Mouse (Mus musculus) spleen, adult 2 months (tissue): ENCODE measurements around the gene Bola3. TPM values are rescaled to one million over a fixed set of nuclear protein-coding genes. Genes with fewer than 3 reads are reported as not detected.

ENCODE experiments used
- DNase-seq, 2 experiments: peaks; one replicate each; pipeline versions ENCODE4 v3.0.0 to v3.0.0-alpha.2; 2012 to 2021; ENCODE audit warnings: low spot score in 2 of 2, low read depth in 1 of 2
- H3K27ac ChIP-seq: fragments of 200-500 bp; 2 replicates; pipeline ENCODE4 v1.5.1; 2012; ENCODE audit warnings: low read length, inconsistent platforms; ENCODE audit not compliant: insufficient read depth
- H3K27me3 ChIP-seq: fragments of 200-500 bp; 2 replicates; pipeline ENCODE4 v1.6.1; 2012; ENCODE audit warnings: mild to moderate bottlenecking, moderate library complexity, low read length, inconsistent platforms; ENCODE audit not compliant: control insufficient read depth, insufficient read depth
- H3K36me3 ChIP-seq: fragments of 200-500 bp; 2 replicates; pipeline ENCODE4 v1.6.1; 2012; ENCODE audit warnings: mild to moderate bottlenecking, low read length, inconsistent platforms; ENCODE audit not compliant: control insufficient read depth, insufficient read depth
- H3K4me1 ChIP-seq: fragments of 200-500 bp; 2 replicates; pipeline ENCODE4 v1.6.1; 2011; ENCODE audit warnings: inconsistent platforms; ENCODE audit not compliant: control insufficient read depth, insufficient read depth, insufficient read length
- H3K4me3 ChIP-seq: fragments of 200-500 bp; 2 replicates; pipeline ENCODE4 v1.5.1; 2011; ENCODE audit warnings: mild to moderate bottlenecking, inconsistent platforms; ENCODE audit not compliant: insufficient read depth, insufficient read length; ENCODE audit errors: extremely low read depth
- CTCF ChIP-seq: fragments of 200-500 bp; IDR thresholded peaks from 2 replicates; pipeline ENCODE4 v1.5.1; 2011; ENCODE audit warnings: mild to moderate bottlenecking, inconsistent platforms; ENCODE audit not compliant: insufficient read depth, insufficient read length, insufficient replicate concordance; ENCODE audit errors: extremely low read depth
- POLR2A ChIP-seq: fragments of 200-500 bp; IDR thresholded peaks from 2 replicates; pipeline ENCODE4 v1.6.1; 2011; ENCODE audit warnings: low read depth, low read length, inconsistent platforms
- WGBS: fragments of 180-500 bp; shearing (Covaris S2); methylation state at CpG from one replicate; pipeline ENCODE4 v1.1.7; 2018; 5-methylcytosine and 5-hydroxymethylcytosine counted together
- polyA plus RNA-seq: library from polyadenylated mRNA; depleted of rRNA; stranded (reverse); fragments of >200 nt; gene quantifications from 2 replicates; pipeline ENCODE4 v1.2.3, GENCODE M21; 2012; rRNA removed

The Bola3 gene
- polyA plus RNA-seq, 1 experiment: 74.0 TPM

DNA sequence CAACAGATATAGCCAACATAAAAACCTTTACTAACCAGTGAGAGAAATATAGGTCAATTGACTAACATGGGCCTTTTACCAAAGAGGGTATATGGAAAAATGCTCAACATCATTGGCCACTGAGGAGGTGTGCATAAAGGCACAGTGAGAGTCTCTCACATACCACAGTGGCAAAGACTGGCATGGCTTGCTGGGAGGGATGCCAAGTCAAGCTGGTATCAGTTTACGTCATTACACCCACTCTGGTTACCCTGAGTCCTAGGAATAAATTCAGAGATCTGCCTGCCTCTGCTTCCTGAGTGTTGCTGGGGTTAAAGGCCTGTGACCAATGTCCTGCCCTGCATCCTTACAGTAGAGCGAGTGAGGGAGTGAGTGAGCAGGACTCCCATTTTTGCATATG lies 47.8 kb downstream of the Bola3 start:
- Histone ChIP-seq H3K27me3 (no peaks in the 10 kb centered on the region), H3K4me3 (no peak overlapping the region), H3K4me1 (no peaks in the 10 kb centered on the region; the same call in 1 of the 2 replicates), H3K36me3 (peaks cover 24% of the 10 kb centered on the region), H3K27ac (no peak overlapping the region)
- 88% methylated on average over 2 of the region's 2 CpGs for WGBS
- DNase-seq: no peak
- TF ChIP-seq POLR2A: no peak
- no peak for TF ChIP-seq CTCF

DNA sequence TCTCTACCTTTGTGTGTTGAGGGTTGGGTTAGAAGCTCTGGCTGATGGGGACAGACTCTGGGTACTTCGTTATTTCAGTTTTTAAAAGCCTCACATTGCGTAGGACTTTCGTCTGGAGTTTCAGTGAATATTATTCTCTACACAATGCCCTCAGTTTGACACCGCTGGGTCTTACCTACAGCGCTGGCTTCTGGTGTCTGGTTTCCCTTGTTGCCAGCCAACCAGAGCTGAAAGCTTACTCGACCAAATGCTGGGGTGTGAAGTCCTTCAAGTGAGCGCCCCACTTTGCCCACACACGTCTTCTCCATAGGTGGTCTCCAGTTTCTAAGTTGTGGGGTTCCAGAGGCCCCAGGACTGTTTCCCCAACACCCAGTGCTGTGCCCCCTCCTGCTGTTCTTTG lies 48.8 kb downstream of the Bola3 start:
- no peak for TF ChIP-seq POLR2A
- Histone ChIP-seq H3K4me1 (no peaks in the 10 kb centered on the region; the same call in 1 of the 2 replicates), H3K4me3 (no peak overlapping the region), H3K27ac (no peak overlapping the region), H3K36me3 (peaks cover 31% of the 10 kb centered on the region), H3K27me3 (no peaks in the 10 kb centered on the region)
- WGBS: 92% methylated on average over 8 of the region's 8 CpGs
- no peak for DNase-seq

DNA sequence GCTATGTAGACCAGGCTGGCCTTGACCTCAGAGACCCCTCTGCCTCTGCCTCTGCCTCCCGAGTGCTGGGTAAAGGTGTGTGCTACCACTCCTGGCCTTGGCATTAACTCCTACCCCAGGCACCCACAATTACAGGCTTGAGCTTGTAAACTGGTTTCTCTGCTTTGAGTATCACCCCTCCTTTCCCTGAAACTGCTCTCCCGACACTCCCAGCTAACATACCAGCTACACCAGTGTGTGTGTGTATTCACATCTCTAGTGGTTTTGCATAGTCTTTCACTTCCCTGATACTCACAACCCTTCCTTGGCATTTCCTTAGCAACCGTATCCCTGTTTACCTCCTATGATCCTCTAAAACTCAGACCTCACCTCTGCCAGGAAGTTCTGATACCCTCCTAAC lies 50.8 kb downstream of the Bola3 start:
- 89% methylated on average over 3 of the region's 3 CpGs for WGBS
- TF ChIP-seq POLR2A (no peak), CTCF (no peak)
- Histone ChIP-seq H3K4me3 (no peak overlapping the region), H3K27me3 (no peaks in the 10 kb centered on the region), H3K4me1 (no peaks in the 10 kb centered on the region), H3K27ac (no peak overlapping the region), H3K36me3 (peaks cover 45% of the 10 kb centered on the region)
- no peak for DNase-seq

DNA sequence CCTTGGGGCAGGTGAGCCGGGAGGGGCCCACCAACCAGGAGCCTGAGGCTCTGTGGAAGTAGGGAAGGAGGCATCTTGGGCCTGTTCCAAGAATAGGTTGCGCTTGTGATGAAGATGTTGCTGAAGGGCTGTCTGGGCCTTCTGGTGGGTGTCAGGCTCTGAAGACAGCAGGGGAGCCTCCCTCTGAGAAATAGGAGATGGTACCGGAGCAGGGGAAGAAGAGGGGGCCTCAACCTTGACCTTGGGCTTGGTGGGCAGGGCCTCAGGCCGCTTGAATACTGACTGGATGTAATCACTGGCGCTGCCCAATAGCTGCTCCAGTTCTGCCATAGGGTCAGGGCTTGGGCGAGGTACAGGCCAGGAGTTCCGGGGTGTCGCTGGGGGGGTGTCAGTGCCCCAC lies 54.5 kb downstream of the Bola3 start:
- Histone ChIP-seq H3K36me3 (peaks cover 33% of the 10 kb centered on the region), H3K4me1 (no peaks in the 10 kb centered on the region), H3K27ac (no peak overlapping the region), H3K27me3 (no peaks in the 10 kb centered on the region), H3K4me3 (no peak overlapping the region)
- 97% methylated on average over 8 of the region's 8 CpGs for WGBS
- TF ChIP-seq CTCF (no peak), POLR2A (no peak)
- no peak for DNase-seq

DNA sequence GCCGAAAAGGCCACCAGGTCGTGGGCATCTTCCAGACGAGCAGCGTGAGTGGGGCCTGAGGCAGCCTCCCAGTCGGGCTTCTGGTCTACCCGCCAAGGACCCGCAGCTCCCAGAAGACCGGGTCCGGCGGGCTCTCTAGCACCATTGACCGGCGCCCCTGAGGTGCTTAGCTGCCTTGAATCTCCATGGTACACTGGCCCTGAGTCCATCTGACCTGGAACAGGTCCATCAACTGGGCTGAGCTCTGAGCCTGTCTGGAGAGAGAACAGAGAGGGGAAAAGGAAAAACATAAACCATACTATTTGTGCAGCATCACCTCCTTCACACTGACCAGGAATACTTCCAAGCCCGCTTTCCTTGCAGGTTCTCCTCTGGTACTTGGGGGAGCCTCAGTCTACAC lies 55.6 kb downstream of the Bola3 start:
- WGBS: 96% methylated on average over 13 of the region's 13 CpGs
- no peaks in the 10 kb centered on the region for H3K4me1 ChIP-seq
- no peak overlapping the region for H3K4me3 ChIP-seq
- H3K27ac ChIP-seq: no peak overlapping the region
- TF ChIP-seq POLR2A: no peak
- no peak for TF ChIP-seq CTCF
- no peak for DNase-seq
- no peaks in the 10 kb centered on the region for H3K27me3 ChIP-seq
- peaks cover 32% of the 10 kb centered on the region for H3K36me3 ChIP-seq

DNA sequence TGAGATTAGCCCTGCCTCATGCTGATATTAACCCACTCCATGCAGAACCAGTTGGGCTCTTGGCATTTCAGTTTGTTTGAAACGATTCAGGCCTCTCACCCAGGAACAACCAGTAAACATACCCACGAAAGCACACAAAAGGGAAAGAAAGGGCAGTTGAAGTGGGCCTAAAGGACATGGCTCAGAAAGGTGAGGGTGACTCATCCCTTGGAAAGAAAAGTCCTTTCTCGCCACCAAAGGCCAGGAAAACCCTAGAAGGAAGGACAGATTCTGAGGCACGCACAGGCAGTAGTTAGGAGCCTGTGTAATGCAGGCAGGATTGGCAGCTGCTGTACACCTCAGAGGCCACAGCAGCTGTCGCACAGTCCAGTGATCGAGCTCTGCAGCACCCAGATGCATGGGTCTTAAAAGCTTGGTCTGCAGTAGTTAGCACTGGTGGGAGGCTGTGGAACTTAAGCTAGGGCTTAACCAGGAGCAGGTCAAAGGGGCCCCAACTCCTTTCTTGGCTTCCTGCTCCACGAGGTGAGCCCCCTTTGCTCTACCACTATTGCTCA lies 56.6 kb downstream of the Bola3 start:
- DNase-seq: no peak
- H3K4me1 ChIP-seq: no peaks in the 10 kb centered on the region
- H3K27ac ChIP-seq: no peak overlapping the region
- H3K4me3 ChIP-seq: no peak overlapping the region
- no peak for TF ChIP-seq CTCF
- no peak for TF ChIP-seq POLR2A
- 78% methylated on average over 7 of the region's 7 CpGs for WGBS
- no peaks in the 10 kb centered on the region for H3K27me3 ChIP-seq
- peaks cover 32% of the 10 kb centered on the region for H3K36me3 ChIP-seq

DNA sequence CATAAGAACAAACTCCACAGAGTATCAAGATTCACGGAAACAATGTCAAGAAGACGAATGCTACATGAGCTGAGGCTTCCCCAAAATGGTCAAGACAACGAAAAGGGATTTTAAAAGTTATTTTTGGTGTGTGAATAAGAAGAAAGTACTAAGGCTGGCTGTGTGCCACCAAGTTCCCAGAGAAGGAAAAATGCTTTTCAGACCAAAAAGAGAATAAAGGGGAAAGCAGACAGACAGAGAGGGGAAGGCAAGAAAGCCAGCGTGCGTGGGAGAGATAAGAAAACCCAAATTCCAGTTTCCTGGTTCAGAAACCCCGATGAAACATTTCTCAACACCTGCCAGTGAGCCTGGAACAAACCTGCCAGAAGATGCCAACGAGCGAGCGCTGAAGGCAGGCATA lies 59.6 kb downstream of the Bola3 start:
- no peak overlapping the region for H3K4me3 ChIP-seq
- TF ChIP-seq POLR2A (no peak), CTCF (no peak)
- H3K4me1 ChIP-seq: peaks cover 10% of the 10 kb centered on the region; the same call in 1 of the 2 replicates
- no peaks in the 10 kb centered on the region for H3K27me3 ChIP-seq
- H3K27ac ChIP-seq: no peak overlapping the region
- DNase-seq: no peak
- peaks cover 12% of the 10 kb centered on the region for H3K36me3 ChIP-seq
- WGBS: 57% methylated on average over 9 of the region's 9 CpGs

Other genes starting within 250 kb of the Bola3 start
- gene Ccdc142, start 247.5 kb upstream of the Bola3 start, polyA plus RNA-seq: 12.3 and 17.0 TPM in 2 replicates
- 6.1 and 6.5 TPM in 2 replicates for gene Gm42688, start 247.5 kb upstream of the Bola3 start, polyA plus RNA-seq
- gene Mrpl53, start 240.1 kb upstream of the Bola3 start, polyA plus RNA-seq: 35.0 and 39.7 TPM in 2 replicates
- 54.5 and 67.2 TPM in 2 replicates for gene Mogs, start 233.7 kb upstream of the Bola3 start, polyA plus RNA-seq
- gene Wbp1, start 227.6 kb upstream of the Bola3 start, polyA plus RNA-seq: 83.4 and 95.3 TPM in 2 replicates
- 27.1 and 53.4 TPM in 2 replicates for gene Ino80b, start 223.7 kb upstream of the Bola3 start, polyA plus RNA-seq
- gene Rtkn, start 213.7 kb upstream of the Bola3 start, polyA plus RNA-seq: 3.6 and 5.7 TPM in 2 replicates
- gene Wdr54, start 192.8 kb upstream of the Bola3 start, polyA plus RNA-seq: 0.77 and 1.6 TPM in 2 replicates
- gene 1700003E16Rik, start 192.7 kb upstream of the Bola3 start, polyA plus RNA-seq: 0.04 and 0.05 TPM in 2 replicates
- 69.0 and 85.6 TPM in 2 replicates for gene Dctn1, start 183.2 kb upstream of the Bola3 start, polyA plus RNA-seq
- gene Slc4a5, start 129.3 kb upstream of the Bola3 start, polyA plus RNA-seq: 0.05 and 0.26 TPM in 2 replicates
- 7.1 and 7.7 TPM in 2 replicates for gene Mthfd2, start 23.2 kb upstream of the Bola3 start, polyA plus RNA-seq
- gene Mob1a, start 23.1 kb upstream of the Bola3 start, polyA plus RNA-seq: 28.3 and 35.1 TPM in 2 replicates
- 21.1 and 22.9 TPM in 2 replicates for gene Tet3, start 109.9 kb downstream of the Bola3 start, polyA plus RNA-seq
- gene Dguok, start 157.8 kb downstream of the Bola3 start, polyA plus RNA-seq: 41.8 and 44.9 TPM in 2 replicates
- gene Actg2, start 187.1 kb downstream of the Bola3 start, polyA plus RNA-seq: 14.8 and 15.9 TPM in 2 replicates
- gene Stambp, start 223.6 kb downstream of the Bola3 start, polyA plus RNA-seq: 5.1 and 5.2 TPM in 2 replicates